Mouse (Mus musculus) liver, postnatal 0 days (tissue): ENCODE data around the gene Atp1b4.

Experiments
- CTCF ChIP-seq: sonication (generic); IDR thresholded peaks from 2 replicates; pipeline ENCODE4 v1.5.1; 2016; ENCODE audit warnings: antibody characterized with exemption, low read depth
- EP300 ChIP-seq: IDR thresholded peaks from 2 replicates; pipeline ENCODE4 v1.6.1; 2016; ENCODE audit warnings: antibody characterized with exemption, low read depth, mild to moderate bottlenecking

GRCm38 (mm10) chrX:38334329-38335279 lies 18.6 kb downstream of the Atp1b4 start:
- TF ChIP-seq CTCF (peak; percentile 70), EP300 (no peak)
